In the genomic region with DNA sequence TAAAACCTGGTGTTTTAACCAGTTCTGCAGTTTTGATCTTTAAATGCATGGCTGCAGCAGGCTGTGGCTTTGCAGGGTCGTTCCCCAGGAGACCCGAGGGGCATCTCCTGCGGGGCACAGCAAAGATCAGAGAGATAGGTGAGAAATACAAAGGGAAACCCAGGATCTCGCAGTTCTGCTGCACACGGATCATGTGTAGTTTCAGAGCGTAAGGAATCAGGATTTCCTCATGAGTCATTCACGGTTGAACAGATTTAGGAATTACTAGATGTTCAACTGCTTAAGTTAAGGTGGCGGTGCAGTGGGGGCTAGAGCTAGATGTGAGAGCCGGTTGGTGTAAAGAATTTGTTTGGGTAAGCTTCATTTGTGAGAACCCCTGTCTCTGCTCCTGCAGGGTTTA, we compare ENCODE assay signal across 8 mouse cellular contexts. TPM values are rescaled to one million over a fixed set of nuclear protein-coding genes. Genes with fewer than 3 reads are reported as not detected.
A peak's percentile ranks its signal among the peaks of the same experiment; 100 is the strongest.
DNase-seq lines count a peak whose midpoint lies in the region; ATAC-seq and TF ChIP-seq lines count a peak whose summit lies in the region.

No protein-coding gene starts in this region.

- no peaks in the 10 kb centered on the region for H3K9me3 ChIP-seq in forebrain, embryonic 11.5 days (ENCODE audit: control insufficient read depth, low read length)
- no peaks in the 10 kb centered on the region for H3K9me3 ChIP-seq in hindbrain, postnatal 0 days (ENCODE audit: low read length)

- ATAC-seq in forebrain, embryonic 11.5 days (replicated peaks; ENCODE audit: low FRiP score), result peak; percentile 12
- ATAC-seq in hindbrain, postnatal 0 days, result no peak

- intact Hi-C loops in left cerebral cortex, postnatal 14 days (cut with DNase I), result loop anchor here (5.0 to 10.0 kb wide), 3 partner anchors 87 to 370 kb away; no protein-coding TSS in a partner anchor
- intact Hi-C loops in gastrocnemius, postnatal 36 days (cut with DNase I), result no loop called here

- H3K4me2 ChIP-seq in forebrain, embryonic 11.5 days (ENCODE audit: low read depth, low read length, severe bottlenecking), result peak overlapping the region; percentile 86
- peak overlapping the region; percentile 90 for H3K4me2 ChIP-seq in hindbrain, postnatal 0 days (ENCODE audit: low read depth, low read length)

- H3K36me3 ChIP-seq in forebrain, embryonic 11.5 days (ENCODE audit: control insufficient read depth, insufficient read depth, low read length), result no peaks in the 10 kb centered on the region
- no peaks in the 10 kb centered on the region for H3K36me3 ChIP-seq in hindbrain, postnatal 0 days (ENCODE audit: insufficient read depth, low read length)

- H3K9ac ChIP-seq in forebrain, embryonic 11.5 days (ENCODE audit: low read length), result peak overlapping the region; percentile 69
- H3K9ac ChIP-seq in hindbrain, postnatal 0 days (replicated peaks; ENCODE audit: low read length), result peak overlapping the region; percentile 52

- peak; percentile 22 to 43 for DNase-seq in left cerebral cortex, postnatal 14 days (ENCODE audit: low spot score in 2 of 2)
- DNase-seq in left cerebral cortex, adult 11 months (ENCODE audit: low spot score), result no peak
- peak; percentile 21 for DNase-seq in ZHBTc4 (ENCODE audit: low read depth, low spot score)
- DNase-seq in forebrain, embryonic 11.5 days (ENCODE audit: low spot score), result peak; percentile 62
- DNase-seq in hindbrain, postnatal 0 days (ENCODE audit: low spot score), result peak; percentile 40
- DNase-seq in mesoderm, embryonic 11.5 days (ENCODE audit: low read depth, low spot score), result peak; percentile 25
- DNase-seq in telencephalon, adult 2 months (ENCODE audit: low read depth, low spot score), result peak; percentile 47
- no peak for DNase-seq in gastrocnemius, postnatal 36 days

- H3K27me3 ChIP-seq in forebrain, embryonic 11.5 days (ENCODE audit: control insufficient read depth, insufficient read depth, low read length), result no peaks in the 10 kb centered on the region
- no peaks in the 10 kb centered on the region for H3K27me3 ChIP-seq in hindbrain, postnatal 0 days (ENCODE audit: insufficient read depth, low read length)

- no peak for TF ChIP-seq CTCF in hindbrain, postnatal 0 days (IDR thresholded peaks at IDR 0.05; ENCODE audit: low read depth)

- peak overlapping the region; percentile 60 for H3K4me3 ChIP-seq in forebrain, embryonic 11.5 days (ENCODE audit: low read depth, low read length)
- peak overlapping the region; percentile 51 for H3K4me3 ChIP-seq in hindbrain, postnatal 0 days (ENCODE audit: low read length)

- 4% methylated on average over 9 of the region's 9 CpGs for WGBS in forebrain, embryonic 11.5 days
- 4% methylated on average over 9 of the region's 9 CpGs for WGBS in hindbrain, postnatal 0 days

- peak overlapping the region; percentile 46; the same call in 1 of the 2 replicates for H3K27ac ChIP-seq in forebrain, embryonic 11.5 days (ENCODE audit: low read depth, low read length)
- peak overlapping the region; percentile 87 for H3K27ac ChIP-seq in hindbrain, postnatal 0 days

- H3K4me1 ChIP-seq in forebrain, embryonic 11.5 days (replicated peaks; ENCODE audit: control insufficient read depth, insufficient read depth, low read length), result peaks cover 3% of the 10 kb centered on the region; the same call in 1 of the 2 replicates
- 0 out of 2 replicates have a peak, but pooled peaks cover 5% of the 10 kb centered on the region for H3K4me1 ChIP-seq in hindbrain, postnatal 0 days (ENCODE audit: insufficient read depth, low read length)

RNA-seq across cellular contexts. Expression of gene Rgs2, which starts 0.8 kb away (rescaled TPM):
- 10 to 100 TPM; 52.5 to 64.5 TPM for total RNA-seq in left cerebral cortex, postnatal 14 days (2021)
- polyA plus RNA-seq in forebrain, embryonic 11.5 days (2014; fragmentation: Nextera tagmentation; extraction: Ambion mirVana), result 58.9 and 61.1 TPM in 2 replicates
- 13.6 and 14.9 TPM in 2 replicates for total RNA-seq in hindbrain, postnatal 0 days (2014; rRNA removed)
- polyA plus RNA-seq in hindbrain, postnatal 0 days (2015; fragmentation: Nextera tagmentation; extraction: Ambion mirVana), result 70.7 and 71.1 TPM in 2 replicates
- total RNA-seq in gastrocnemius, postnatal 36 days (2021), result 1 to 10 TPM; 6.9 to 7.9 TPM

Comparison
In these comparisons a context has a peak if more than half of its experiments do, and no peak if none do; other contexts are left out.
1. DNase-seq: peak in left cerebral cortex, postnatal 14 days (2 of 2), ZHBTc4 (single experiment), forebrain, embryonic 11.5 days (single experiment), hindbrain, postnatal 0 days (single experiment), mesoderm, embryonic 11.5 days (single experiment) and telencephalon, adult 2 months (single experiment); none in left cerebral cortex, adult 11 months (single experiment) and gastrocnemius, postnatal 36 days (0 of 2).